In genomic region chrX:72022750-72023398, GRCm38 (mm10) we compare ENCODE assay signal across 9 mouse cellular contexts. TPM values are rescaled to one million over a fixed set of nuclear protein-coding genes. Genes with fewer than 3 reads are reported as not detected.
A peak's percentile ranks its signal among the peaks of the same experiment; 100 is the strongest.
DNase-seq lines count a peak whose midpoint lies in the region; ATAC-seq and TF ChIP-seq lines count a peak whose summit lies in the region.
"Had no signal": no experiment of that assay in that cellular context is flagged by ENCODE, and none has a peak within 500 bp of the region (broad histone marks: within the 10 kb centered on the region; RNA-seq: fewer than 3 reads in every experiment).

No protein-coding gene starts in this region.

- no peaks in the 10 kb centered on the region for H3K4me1 ChIP-seq in kidney, embryonic 14.5 days (ENCODE audit: control insufficient read depth, insufficient read depth, low read length)
- H3K4me1 ChIP-seq in embryonic facial prominence, embryonic 10.5 days: no peaks in the 10 kb centered on the region

- H3K27ac ChIP-seq in kidney, embryonic 14.5 days (ENCODE audit: low read depth, low read length): no peak overlapping the region
- no peak overlapping the region for H3K27ac ChIP-seq in embryonic facial prominence, embryonic 10.5 days (replicated peaks)

- ATAC-seq in kidney, embryonic 14.5 days (ENCODE audit: low FRiP score, low TSS enrichment): no peak
- ATAC-seq in Patski: no peak

- POLR2A ChIA-PET in Patski (lab: Charles Lee): no interaction called here

- CTCF ChIA-PET in Patski (lab: Charles Lee): no interaction called here

- intact Hi-C loops in left cerebral cortex, postnatal 4 days (cut with DNase I): no loop called here

- no peak overlapping the region for H3K4me3 ChIP-seq in kidney, embryonic 14.5 days (ENCODE audit: low read length)
- no peak overlapping the region for H3K4me3 ChIP-seq in embryonic facial prominence, embryonic 10.5 days

- H3K4me2 ChIP-seq in kidney, embryonic 14.5 days (replicated peaks; ENCODE audit: low read depth, low read length): no peak overlapping the region

- in situ Hi-C loops in Patski (cut with MboI; ENCODE audit: low pct_unique_long_range_greater_than_20kb): loop anchor here (25.0 kb wide), 1 partner anchor 639 kb away; the partner anchor contains the start of gene Gabra3

- DNase-seq in kidney, postnatal 10 days: peak; percentile 45
- no peak for DNase-seq in Patski (ENCODE audit: low read depth, low spot score)
- DNase-seq in embryonic facial prominence, embryonic 10.5 days (ENCODE audit: low spot score): peak; percentile 34
- DNase-seq in left cerebral cortex, postnatal 4 days: peak; percentile 33
- peak; percentile 6 to 43 for DNase-seq in right cerebral cortex, adult 2 months (ENCODE audit: low spot score in 2 of 2)
- DNase-seq in thymus, postnatal 10 days (ENCODE audit: low spot score in 2 of 2): no peak
- DNase-seq in spleen, postnatal 10 days (ENCODE audit: low spot score in 2 of 2): no peak

- no peaks in the 10 kb centered on the region for H3K36me3 ChIP-seq in kidney, embryonic 14.5 days (ENCODE audit: control insufficient read depth, insufficient read depth, low read length)
- H3K36me3 ChIP-seq in embryonic facial prominence, embryonic 10.5 days (replicated peaks): no peaks in the 10 kb centered on the region

- peak; percentile 68 for TF ChIP-seq CTCF in Patski (IDR thresholded peaks at IDR 0.05)

- no peaks in the 10 kb centered on the region for H3K9me3 ChIP-seq in kidney, embryonic 14.5 days (ENCODE audit: control insufficient read depth, low read length)
- H3K9me3 ChIP-seq in embryonic facial prominence, embryonic 10.5 days: no peaks in the 10 kb centered on the region

- 44% methylated on average over 10 of the region's 10 CpGs for WGBS in kidney, embryonic 14.5 days
- WGBS in embryonic facial prominence, embryonic 10.5 days: 38% methylated on average over 10 of the region's 10 CpGs

- no peak overlapping the region for H3K9ac ChIP-seq in kidney, embryonic 14.5 days (ENCODE audit: low read depth, low read length)

- H3K27me3 ChIP-seq in kidney, embryonic 14.5 days (ENCODE audit: control insufficient read depth, insufficient read depth, low read length): no peaks in the 10 kb centered on the region
- H3K27me3 ChIP-seq in Patski: peaks cover 17% of the 10 kb centered on the region
- no peaks in the 10 kb centered on the region for H3K27me3 ChIP-seq in embryonic facial prominence, embryonic 10.5 days (replicated peaks; ENCODE audit: low read depth, poor library complexity, severe bottlenecking)

RNA-seq across cellular contexts. Expression of gene Cnga2, which starts 31.2 kb away (rescaled TPM):
- 0.08 and 0.09 TPM in 2 replicates for polyA plus RNA-seq in kidney, embryonic 14.5 days (2014; fragmentation: Nextera tagmentation; extraction: Ambion mirVana)
- polyA plus RNA-seq in Patski (2021): not detected
- 0.05 TPM in 1 of 2 replicates, not detected in the other for polyA plus RNA-seq in embryonic facial prominence, embryonic 10.5 days (2016; fragmentation: Nextera tagmentation; extraction: Ambion mirVana)
- total RNA-seq in left cerebral cortex, postnatal 4 days (2021): under 1 TPM; 0.32 to 0.44 TPM
- total RNA-seq: neutrophil, adult 5-6 weeks had no signal

RNA-seq across cellular contexts. Expression of gene Fate1, which starts 50.1 kb away (rescaled TPM):
- not detected in 2 replicates for polyA plus RNA-seq in kidney, embryonic 14.5 days (2014; fragmentation: Nextera tagmentation; extraction: Ambion mirVana)
- polyA plus RNA-seq in Patski (2021): not detected
- polyA plus RNA-seq in embryonic facial prominence, embryonic 10.5 days (2016; fragmentation: Nextera tagmentation; extraction: Ambion mirVana): not detected in 2 replicates
- total RNA-seq in left cerebral cortex, postnatal 4 days (2021): not detected
- total RNA-seq: neutrophil, adult 5-6 weeks had no signal

Comparison
In these comparisons a context has a peak if more than half of its experiments do, and no peak if none do; other contexts are left out.
1. DNase-seq: peak in kidney, postnatal 10 days (single experiment), embryonic facial prominence, embryonic 10.5 days (single experiment), left cerebral cortex, postnatal 4 days (single experiment) and right cerebral cortex, adult 2 months (2 of 2); none in Patski (single experiment), thymus, postnatal 10 days (0 of 2) and spleen, postnatal 10 days (0 of 2).